Mouse (Mus musculus) lung, adult 2 months (tissue): ENCODE measurements around the gene Myzap. TPM values are rescaled to one million over a fixed set of nuclear protein-coding genes. Genes with fewer than 3 reads are reported as not detected.
A peak's percentile ranks its signal among the peaks of the same experiment; 100 is the strongest.

Experiments used
- DNase-seq: peaks from one replicate; pipeline ENCODE4 v3.0.0; 2022
- H3K4me1 ChIP-seq: fragments of 200-500 bp; 2 replicates; pipeline ENCODE4 v1.6.1; 2011; ENCODE audit warnings: low read length; ENCODE audit not compliant: control insufficient read depth, insufficient read depth
- H3K4me3 ChIP-seq: fragments of 200-500 bp; replicated peaks from 2 replicates; pipeline ENCODE3; 2011; ENCODE audit warnings: low read depth, mild to moderate bottlenecking, control low read depth, low read length; ENCODE audit errors: extremely low read depth
- CTCF ChIP-seq: fragments of 200-500 bp; IDR thresholded peaks from 2 replicates; pipeline ENCODE4 v1.5.1; 2011; ENCODE audit warnings: mild to moderate bottlenecking, low read length, control low read depth; ENCODE audit not compliant: insufficient read depth
- POLR2A ChIP-seq: fragments of 200-500 bp; IDR thresholded peaks from 2 replicates; pipeline ENCODE4 v1.6.1; 2011; ENCODE audit warnings: low read depth, mild to moderate bottlenecking, control low read depth, low read length, borderline replicate concordance; ENCODE audit errors: extremely low read depth
- WGBS: fragments of 180-500 bp; shearing (Covaris S2); methylation state at CpG from one replicate; pipeline ENCODE4 v1.1.7; 2018; 5-methylcytosine and 5-hydroxymethylcytosine counted together
- polyA plus RNA-seq: library from polyadenylated mRNA; depleted of rRNA; stranded (reverse); fragments of >200 nt; gene quantifications from 2 replicates; pipeline ENCODE4 v1.2.3, GENCODE M21; 2012

Gene Myzap
- polyA plus RNA-seq, 1 experiment, result 79.6 TPM

DNA sequence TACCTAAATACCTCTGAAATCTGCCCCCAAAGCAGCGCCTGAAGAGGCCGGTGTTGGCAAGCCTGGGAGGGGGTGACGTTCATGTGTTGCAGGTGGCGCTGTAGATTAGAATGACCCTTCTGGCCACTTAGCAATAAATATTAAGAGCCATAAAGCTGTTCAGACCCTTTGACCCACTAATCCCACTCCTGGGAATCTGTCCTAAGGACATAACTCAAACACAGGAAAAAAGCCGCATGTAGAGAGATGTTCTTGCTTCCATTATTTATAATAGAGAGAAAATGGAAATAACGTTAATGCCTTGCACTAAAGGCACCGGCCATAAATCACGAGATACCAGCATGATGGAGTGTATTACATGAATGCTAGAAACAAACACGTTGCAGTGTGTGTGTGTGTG lies 64.7 kb downstream of the Myzap start:
- no peak overlapping the region for H3K4me3 ChIP-seq
- H3K4me1 ChIP-seq, result no peaks in the 10 kb centered on the region
- WGBS, result 58% methylated on average over 9 of the region's 9 CpGs
- DNase-seq, result no peak
- no peak for TF ChIP-seq POLR2A
- TF ChIP-seq CTCF, result no peak

- no peak for DNase-seq
- WGBS, result 86% methylated on average over 4 of the region's 4 CpGs
- TF ChIP-seq CTCF (no peak), POLR2A (no peak)
- Histone ChIP-seq H3K4me3 (no peak overlapping the region), H3K4me1 (no peaks in the 10 kb centered on the region)
These were observed 68.3 kb downstream of the Myzap start for GRCm38 (mm10) chr9:71523901-71524300.

DNA sequence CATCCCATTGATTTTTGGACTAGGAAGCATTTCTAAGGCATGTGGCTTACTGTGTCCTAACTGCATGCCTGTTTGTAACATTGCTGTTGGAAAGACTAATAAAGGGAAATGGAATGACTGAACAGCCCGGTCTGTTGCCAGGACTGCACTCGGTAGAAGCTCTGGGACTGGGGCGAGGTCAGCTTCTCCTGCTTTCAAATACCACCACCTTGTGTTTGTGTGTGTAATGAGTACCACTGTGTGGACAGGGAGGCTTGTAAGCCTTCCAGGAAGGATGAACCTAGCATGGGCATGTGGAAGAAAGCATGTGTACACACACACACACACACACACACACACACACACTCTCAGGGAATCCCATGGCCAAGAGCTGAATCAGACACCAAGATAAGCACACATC lies 72.3 kb downstream of the Myzap start:
- no peak for TF ChIP-seq POLR2A
- WGBS, result 54% methylated on average over 3 of the region's 3 CpGs
- no peaks in the 10 kb centered on the region for H3K4me1 ChIP-seq
- DNase-seq, result no peak
- H3K4me3 ChIP-seq, result no peak overlapping the region

DNA sequence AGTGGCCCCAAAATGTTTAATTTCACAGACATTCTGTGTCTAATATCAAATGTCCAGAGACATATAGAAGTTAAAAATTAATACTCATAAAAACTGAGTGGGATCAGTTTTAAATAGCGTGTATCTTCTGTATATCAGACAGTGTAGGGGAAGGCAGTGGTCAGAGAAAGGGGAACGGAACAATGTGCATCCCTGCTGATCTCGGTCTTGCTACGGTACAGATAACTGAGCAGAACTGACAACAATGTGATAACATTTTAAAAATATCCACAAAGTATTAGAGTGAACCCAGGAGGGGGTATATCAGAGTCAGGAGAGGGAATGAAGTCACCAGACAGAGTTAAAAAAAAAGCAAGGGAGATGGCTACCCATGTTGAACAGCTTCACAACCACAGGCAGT lies 74.7 kb downstream of the Myzap start:
- Histone ChIP-seq H3K4me1 (no peaks in the 10 kb centered on the region), H3K4me3 (no peak overlapping the region)
- 89% methylated on average over 4 of the region's 4 CpGs for WGBS
- TF ChIP-seq CTCF, result no peak
- TF ChIP-seq POLR2A, result no peak
- no peak for DNase-seq

- no peak for DNase-seq
- 85% methylated on average over 4 of the region's 4 CpGs for WGBS
- Histone ChIP-seq H3K4me3 (no peak overlapping the region), H3K4me1 (no peaks in the 10 kb centered on the region)
- TF ChIP-seq CTCF (peak; percentile 12; the same call in 1 of the 2 replicates), POLR2A (no peak)
These were observed 76.3 kb downstream of the Myzap start for GRCm38 (mm10) chr9:71515862-71516261.

GRCm38 (mm10) chr9:71513566-71513965 lies 78.6 kb downstream of the Myzap start:
- Histone ChIP-seq H3K4me3 (no peak overlapping the region), H3K4me1 (no peaks in the 10 kb centered on the region)
- no peak for DNase-seq
- TF ChIP-seq CTCF (no peak), POLR2A (no peak)
- 76% methylated on average over 4 of the region's 4 CpGs for WGBS

DNA sequence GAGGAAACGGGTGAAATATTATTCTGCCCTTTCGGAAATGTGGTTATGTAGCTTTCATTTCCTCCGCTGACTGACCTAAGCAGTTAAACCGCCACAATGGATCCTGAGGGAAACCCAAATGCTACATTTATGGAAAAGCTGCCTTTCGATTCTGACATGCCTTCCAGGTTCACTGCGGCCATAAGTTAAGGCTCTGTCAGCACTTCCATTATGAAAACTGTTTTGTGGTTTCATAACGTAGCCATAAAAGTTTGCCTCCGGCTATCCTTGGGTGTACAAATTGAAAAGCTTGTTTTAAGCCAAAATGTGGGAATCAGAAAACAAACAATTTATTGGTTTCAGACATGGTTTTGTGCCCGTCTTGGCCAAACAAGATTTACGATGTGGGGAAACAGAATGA lies 79.3 kb downstream of the Myzap start:
- WGBS, result 66% methylated on average over 10 of the region's 10 CpGs
- TF ChIP-seq CTCF (no peak), POLR2A (no peak)
- no peak for DNase-seq
- Histone ChIP-seq H3K4me1 (no peaks in the 10 kb centered on the region), H3K4me3 (no peak overlapping the region)

GRCm38 (mm10) chr9:71498391-71499182 lies 93.6 kb downstream of the Myzap start:
- TF ChIP-seq POLR2A (no peak), CTCF (no peak)
- no peak for DNase-seq
- H3K4me1 ChIP-seq, result no peaks in the 10 kb centered on the region
- no peak overlapping the region for H3K4me3 ChIP-seq
- WGBS, result 43% methylated on average over 10 of the region's 10 CpGs

DNA sequence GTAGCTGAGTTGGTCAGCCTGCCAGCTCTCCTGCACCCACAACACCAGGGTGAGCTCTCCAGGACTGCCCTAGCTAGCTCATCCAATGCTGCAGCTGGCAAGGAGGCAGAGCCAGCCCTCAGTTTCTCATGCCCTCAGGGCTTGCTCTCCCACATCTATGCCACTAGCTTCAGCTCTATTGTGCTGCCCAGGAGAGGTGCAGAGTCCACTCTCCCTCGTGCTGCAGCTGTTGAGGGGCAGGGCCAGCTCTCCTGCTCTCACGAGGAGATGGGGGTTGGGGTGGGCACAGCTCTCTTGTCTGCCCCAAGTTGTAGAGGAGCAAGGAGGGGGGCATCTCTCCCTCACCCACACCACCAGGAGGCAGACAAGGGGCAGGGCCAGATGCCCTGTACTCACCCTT lies 95.5 kb downstream of the Myzap start:
- 47% methylated on average over 2 of the region's 2 CpGs for WGBS
- no peak for TF ChIP-seq POLR2A
- no peak for TF ChIP-seq CTCF
- DNase-seq, result no peak
- no peak overlapping the region for H3K4me3 ChIP-seq
- no peaks in the 10 kb centered on the region for H3K4me1 ChIP-seq

DNA sequence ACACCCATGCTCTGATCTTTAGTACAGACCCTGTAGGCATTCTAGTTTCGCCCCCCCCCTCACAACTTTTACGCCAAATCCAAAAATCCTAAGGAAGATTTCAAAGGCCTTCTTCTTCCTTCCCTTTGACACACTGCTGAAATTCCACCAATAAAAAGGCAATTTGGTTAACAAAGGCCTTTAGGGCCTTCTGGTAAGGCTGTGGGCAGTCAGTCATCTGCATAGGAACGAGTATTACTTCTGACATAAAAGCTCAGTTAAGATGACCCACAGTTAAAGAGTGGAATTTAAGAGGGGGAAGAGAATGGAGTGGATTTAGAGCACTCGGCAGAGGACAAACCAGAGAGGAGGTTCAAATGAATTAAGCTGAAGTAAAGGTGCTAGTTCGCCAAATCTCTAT lies 98.4 kb downstream of the Myzap start:
- WGBS, result 84% methylated on average over 5 of the region's 5 CpGs
- Histone ChIP-seq H3K4me1 (no peaks in the 10 kb centered on the region), H3K4me3 (no peak overlapping the region)
- no peak for TF ChIP-seq POLR2A
- TF ChIP-seq CTCF, result no peak
- DNase-seq, result no peak
